In genomic region chr14:31168425-31168824, GRCm38 (mm10) we compare ENCODE assay signal across 8 mouse cellular contexts. TPM values are rescaled to one million over a fixed set of nuclear protein-coding genes. Genes with fewer than 3 reads are reported as not detected.
A peak's percentile ranks its signal among the peaks of the same experiment; 100 is the strongest.
DNase-seq lines count a peak whose midpoint lies in the region; ATAC-seq lines count a peak whose summit lies in the region.

Gene Stab1, minus strand, starts transcription at chr14:31168641.

- DNase-seq in layer of hippocampus, adult 18-20 months (ENCODE audit: low spot score in 2 of 2), result no peak
- DNase-seq in layer of hippocampus, adult 11-12 months (ENCODE audit: low spot score), result no peak
- no peak for DNase-seq in gonadal fat pad, adult 2 months (ENCODE audit: low read depth)
- no peak for DNase-seq in midbrain, embryonic 14.5 days
- no peak for DNase-seq in spleen, postnatal 4 days (ENCODE audit: low spot score in 2 of 2)
- no peak for DNase-seq in thymus, postnatal 4 days

- peaks cover 4% of the 10 kb centered on the region; the same call in 1 of the 2 replicates for H3K4me1 ChIP-seq in intestine, embryonic 15.5 days (replicated peaks)
- H3K4me1 ChIP-seq in limb, embryonic 12.5 days (replicated peaks), result peaks cover 28% of the 10 kb centered on the region
- no peaks in the 10 kb centered on the region for H3K4me1 ChIP-seq in midbrain, embryonic 14.5 days (ENCODE audit: control insufficient read depth, insufficient read depth, low read length)

- H3K27ac ChIP-seq in intestine, embryonic 15.5 days, result peak within 1 kb of the TSS; percentile 15
- H3K27ac ChIP-seq in limb, embryonic 12.5 days, result peak within 1 kb of the TSS; percentile 31; the same call in 1 of the 2 replicates
- H3K27ac ChIP-seq in midbrain, embryonic 14.5 days (replicated peaks; ENCODE audit: low read depth, low read length), result no peak within 1 kb of the TSS

- ATAC-seq in intestine, embryonic 15.5 days, result no peak
- ATAC-seq in limb, embryonic 12.5 days (ENCODE audit: insufficient number of reproducible peaks, insufficient read depth, low FRiP score, low TSS enrichment, low read depth), result no peak
- ATAC-seq in midbrain, embryonic 14.5 days (ENCODE audit: low FRiP score, low TSS enrichment), result no peak

- 0 out of 2 replicates have a peak within 1 kb of the TSS, but pooled peaks have one; percentile 38 for H3K4me2 ChIP-seq in intestine, embryonic 15.5 days (replicated peaks)
- H3K4me2 ChIP-seq in limb, embryonic 12.5 days, result no peak within 1 kb of the TSS
- H3K4me2 ChIP-seq in midbrain, embryonic 14.5 days (ENCODE audit: low read length), result no peak within 1 kb of the TSS

- H3K9ac ChIP-seq in intestine, embryonic 15.5 days, result no peak within 1 kb of the TSS
- H3K9ac ChIP-seq in limb, embryonic 12.5 days (replicated peaks), result no peak within 1 kb of the TSS; the same call in 1 of the 2 replicates
- H3K9ac ChIP-seq in midbrain, embryonic 14.5 days (replicated peaks; ENCODE audit: low read length), result no peak within 1 kb of the TSS

- 40% methylated on average over 10 of the region's 10 CpGs for WGBS in intestine, embryonic 15.5 days
- WGBS in limb, embryonic 12.5 days, result 42% methylated on average over 10 of the region's 10 CpGs
- WGBS in midbrain, embryonic 14.5 days, result 59% methylated on average over 10 of the region's 10 CpGs

- H3K36me3 ChIP-seq in intestine, embryonic 15.5 days, result peaks cover 31% of the 10 kb centered on the region
- H3K36me3 ChIP-seq in limb, embryonic 12.5 days, result peaks cover 36% of the 10 kb centered on the region
- H3K36me3 ChIP-seq in midbrain, embryonic 14.5 days (ENCODE audit: control insufficient read depth, insufficient read depth, low read length), result peaks cover 36% of the 10 kb centered on the region

- H3K4me3 ChIP-seq in intestine, embryonic 15.5 days (replicated peaks), result peak within 1 kb of the TSS; percentile 11; the same call in 1 of the 2 replicates
- H3K4me3 ChIP-seq in limb, embryonic 12.5 days (replicated peaks), result peak within 1 kb of the TSS; percentile 10
- H3K4me3 ChIP-seq in midbrain, embryonic 14.5 days (replicated peaks; ENCODE audit: low read depth, low read length), result no peak within 1 kb of the TSS

- H3K27me3 ChIP-seq in intestine, embryonic 15.5 days (replicated peaks), result no peaks in the 10 kb centered on the region
- H3K27me3 ChIP-seq in limb, embryonic 12.5 days, result no peaks in the 10 kb centered on the region
- no peaks in the 10 kb centered on the region for H3K27me3 ChIP-seq in midbrain, embryonic 14.5 days (ENCODE audit: control insufficient read depth, insufficient read depth, low read length)

- H3K9me3 ChIP-seq in intestine, embryonic 15.5 days, result no peaks in the 10 kb centered on the region
- H3K9me3 ChIP-seq in limb, embryonic 12.5 days, result no peaks in the 10 kb centered on the region
- no peaks in the 10 kb centered on the region for H3K9me3 ChIP-seq in midbrain, embryonic 14.5 days (ENCODE audit: control insufficient read depth, low read length)

RNA-seq across cellular contexts. Expression of gene Stab1, which starts in this region (rescaled TPM):
- 10 to 100 TPM; 15.6 to 16.2 TPM for total RNA-seq in layer of hippocampus, adult 18-20 months (2021)
- polyA plus RNA-seq in gonadal fat pad, adult 2 months (2012; rRNA removed), result 74.0 and 97.3 TPM in 2 replicates
- polyA plus RNA-seq in intestine, embryonic 15.5 days (2015; fragmentation: Nextera tagmentation; extraction: Ambion mirVana), result 32.3 and 32.5 TPM in 2 replicates
- 14.9 and 18.0 TPM in 2 replicates for polyA plus RNA-seq in limb, embryonic 12.5 days (2016; fragmentation: Nextera tagmentation; extraction: Ambion mirVana)
- polyA plus RNA-seq in midbrain, embryonic 14.5 days (2014; fragmentation: Nextera tagmentation; extraction: Ambion mirVana), result 6.6 and 26.6 TPM in 2 replicates
